Mouse (Mus musculus) heart, postnatal 4 days (tissue): ENCODE measurements at regions not wholly inside any gene's neighbourhood (a gene's known extent, or its start where the extent isn't known, plus 50 kb on each side); places are given as distances from the start of the nearest gene placed in this dataset.

Source experiments
- microRNA-seq, 2 experiments: library from miRNA; unstranded; fragments of <30 nt; microRNA quantifications; one replicate each; pipeline ENCODE4 v1.2.0; 2021 to 2022

Small RNA genes lying in the stretch of these regions (microRNA-seq; reads per million reads assigned to microRNA genes)
- gene Gm23400 (0 reads per million in 2 experiments), gene Gm27359 (0 reads per million in 2 experiments)
